ENCODE assay signal across 9 mouse cellular contexts in genomic region chr3:102466587-102466986, GRCm38 (mm10). TPM values are rescaled to one million over a fixed set of nuclear protein-coding genes. Genes with fewer than 3 reads are reported as not detected.
DNase-seq lines count a peak whose midpoint lies in the region; ATAC-seq and TF ChIP-seq lines count a peak whose summit lies in the region.
"Had no signal": no experiment of that assay in that cellular context is flagged by ENCODE, and none has a peak within 500 bp of the region (broad histone marks: within the 10 kb centered on the region; RNA-seq: fewer than 3 reads in every experiment).

No protein-coding gene starts in this region.

- no peaks in the 10 kb centered on the region for H3K36me3 ChIP-seq in kidney, embryonic 15.5 days
- H3K36me3 ChIP-seq in forebrain, embryonic 16.5 days (ENCODE audit: control insufficient read depth, insufficient read depth), result no peaks in the 10 kb centered on the region
- no peaks in the 10 kb centered on the region for H3K36me3 ChIP-seq in hindbrain, postnatal 0 days (ENCODE audit: insufficient read depth, low read length)
- H3K36me3 ChIP-seq in midbrain, embryonic 15.5 days (replicated peaks), result no peaks in the 10 kb centered on the region
- H3K36me3 ChIP-seq: limb, embryonic 12.5 days had no signal

- no peak overlapping the region for H3K9ac ChIP-seq in kidney, embryonic 15.5 days
- H3K9ac ChIP-seq in forebrain, embryonic 16.5 days (replicated peaks; ENCODE audit: low read depth, low read length), result no peak overlapping the region
- no peak overlapping the region for H3K9ac ChIP-seq in hindbrain, postnatal 0 days (replicated peaks; ENCODE audit: low read length)
- H3K9ac ChIP-seq in midbrain, embryonic 15.5 days, result no peak overlapping the region
- H3K9ac ChIP-seq: limb, embryonic 12.5 days had no signal

- peak; percentile 85 for TF ChIP-seq CTCF in hindbrain, postnatal 0 days (IDR thresholded peaks at IDR 0.05; ENCODE audit: low read depth)

- no peak overlapping the region for H3K27ac ChIP-seq in kidney, embryonic 15.5 days
- no peak overlapping the region for H3K27ac ChIP-seq in forebrain, embryonic 16.5 days (ENCODE audit: low read length)
- H3K27ac ChIP-seq in hindbrain, postnatal 0 days, result no peak overlapping the region
- H3K27ac ChIP-seq in midbrain, embryonic 15.5 days, result no peak overlapping the region
- H3K27ac ChIP-seq: limb, embryonic 12.5 days had no signal

- no peaks in the 10 kb centered on the region for H3K9me3 ChIP-seq in kidney, embryonic 15.5 days (replicated peaks)
- H3K9me3 ChIP-seq in forebrain, embryonic 16.5 days (ENCODE audit: control insufficient read depth, low read length), result no peaks in the 10 kb centered on the region
- H3K9me3 ChIP-seq in hindbrain, postnatal 0 days (ENCODE audit: low read length), result no peaks in the 10 kb centered on the region
- no peaks in the 10 kb centered on the region for H3K9me3 ChIP-seq in midbrain, embryonic 15.5 days
- H3K9me3 ChIP-seq: limb, embryonic 12.5 days had no signal

- intact Hi-C loops in left cerebral cortex, postnatal 14 days (cut with DNase I), result loop anchor here (5.0 kb wide), 1 partner anchor 226 kb away; no protein-coding TSS in a partner anchor

- ATAC-seq in kidney, embryonic 15.5 days (replicated peaks; ENCODE audit: low FRiP score), result no peak
- ATAC-seq in forebrain, embryonic 16.5 days, result peak; percentile 54; the same call in 1 of the 2 replicates
- ATAC-seq in hindbrain, postnatal 0 days, result peak; percentile 57
- ATAC-seq in midbrain, embryonic 15.5 days (replicated peaks), result peak; percentile 60

- H3K4me2 ChIP-seq in kidney, embryonic 15.5 days, result no peak overlapping the region
- H3K4me2 ChIP-seq in forebrain, embryonic 16.5 days (ENCODE audit: low read length), result no peak overlapping the region
- no peak overlapping the region for H3K4me2 ChIP-seq in hindbrain, postnatal 0 days (ENCODE audit: low read depth, low read length)
- H3K4me2 ChIP-seq in midbrain, embryonic 15.5 days, result no peak overlapping the region
- H3K4me2 ChIP-seq: limb, embryonic 12.5 days had no signal

- H3K27me3 ChIP-seq in kidney, embryonic 15.5 days, result peaks cover 39% of the 10 kb centered on the region
- peaks cover 15% of the 10 kb centered on the region for H3K27me3 ChIP-seq in forebrain, embryonic 16.5 days (replicated peaks; ENCODE audit: control insufficient read depth, insufficient read depth, low read length)
- H3K27me3 ChIP-seq in hindbrain, postnatal 0 days (ENCODE audit: insufficient read depth, low read length), result peaks cover 25% of the 10 kb centered on the region
- H3K27me3 ChIP-seq in midbrain, embryonic 15.5 days (replicated peaks), result peaks cover 32% of the 10 kb centered on the region

- 22% methylated on average over 3 of the region's 3 CpGs for WGBS in kidney, embryonic 15.5 days
- WGBS in forebrain, embryonic 16.5 days, result 24% methylated on average over 3 of the region's 3 CpGs
- 26% methylated on average over 3 of the region's 3 CpGs for WGBS in hindbrain, postnatal 0 days
- 21% methylated on average over 3 of the region's 3 CpGs for WGBS in midbrain, embryonic 15.5 days

- peaks cover 23% of the 10 kb centered on the region for H3K4me1 ChIP-seq in kidney, embryonic 15.5 days
- H3K4me1 ChIP-seq in forebrain, embryonic 16.5 days (replicated peaks; ENCODE audit: control insufficient read depth, insufficient read depth, low read length), result peaks cover 6% of the 10 kb centered on the region; the same call in 1 of the 2 replicates
- no peaks in the 10 kb centered on the region for H3K4me1 ChIP-seq in hindbrain, postnatal 0 days (ENCODE audit: insufficient read depth, low read length)
- peaks cover 7% of the 10 kb centered on the region; the same call in 1 of the 2 replicates for H3K4me1 ChIP-seq in midbrain, embryonic 15.5 days

- peak; percentile 48 for DNase-seq in kidney, adult 11 months
- peak; percentile 24 for DNase-seq in c-Kit-positive CD71-positive TER-119-positive erythroid progenitor cells, embryonic 14.5 days (ENCODE audit: low spot score)
- DNase-seq in hindbrain, postnatal 0 days (ENCODE audit: low spot score), result peak; percentile 73
- peak; percentile 59 to 75 for DNase-seq in left cerebral cortex, postnatal 14 days (ENCODE audit: low spot score in 2 of 2)
- DNase-seq in thymus, postnatal 4 days, result peak; percentile 55

- no peak overlapping the region for H3K4me3 ChIP-seq in kidney, embryonic 15.5 days (replicated peaks)
- H3K4me3 ChIP-seq in forebrain, embryonic 16.5 days (replicated peaks; ENCODE audit: low read length), result no peak overlapping the region
- no peak overlapping the region for H3K4me3 ChIP-seq in hindbrain, postnatal 0 days (ENCODE audit: low read length)
- no peak overlapping the region for H3K4me3 ChIP-seq in midbrain, embryonic 15.5 days
- H3K4me3 ChIP-seq: limb, embryonic 12.5 days had no signal

RNA-seq across cellular contexts. Expression of gene Ngf, which starts 3.1 kb away (rescaled TPM):
- polyA plus RNA-seq in kidney, embryonic 15.5 days (2015; fragmentation: Nextera tagmentation; extraction: Ambion mirVana), result 2.3 and 4.2 TPM in 2 replicates
- 0.82 and 1.1 TPM in 2 replicates for polyA plus RNA-seq in forebrain, embryonic 16.5 days (2015; fragmentation: Nextera tagmentation; extraction: Ambion mirVana)
- 2.8 and 3.3 TPM in 2 replicates for total RNA-seq in hindbrain, postnatal 0 days (2014; rRNA removed)
- polyA plus RNA-seq in hindbrain, postnatal 0 days (2015; fragmentation: Nextera tagmentation; extraction: Ambion mirVana), result 1.1 and 1.8 TPM in 2 replicates
- total RNA-seq in left cerebral cortex, postnatal 14 days (2021), result 10 to 100 TPM in 1 of 2 experiments, 1 to 10 TPM in 1; 7.3 to 11.9 TPM
- 0.46 and 0.64 TPM in 2 replicates for polyA plus RNA-seq in midbrain, embryonic 15.5 days (2015; fragmentation: Nextera tagmentation; extraction: Ambion mirVana)
